Mouse (Mus musculus) liver, embryonic 14.5 days (tissue): ENCODE data around the gene Stxbp6.

Experiments
- CTCF ChIP-seq: IDR thresholded peaks from 2 replicates; pipeline ENCODE4 v1.5.1; 2016; ENCODE audit warnings: antibody characterized with exemption, low read depth, control low read depth
- EP300 ChIP-seq: IDR thresholded peaks from 2 replicates; pipeline ENCODE4 v1.6.1; 2016; ENCODE audit warnings: antibody characterized with exemption, low read depth

- TF ChIP-seq CTCF = no peak
- TF ChIP-seq EP300 = no peak
Measured at GRCm38 (mm10) chr12:44997422-44997821, 77.1 kb downstream of the Stxbp6 start.
